In the genomic region with DNA sequence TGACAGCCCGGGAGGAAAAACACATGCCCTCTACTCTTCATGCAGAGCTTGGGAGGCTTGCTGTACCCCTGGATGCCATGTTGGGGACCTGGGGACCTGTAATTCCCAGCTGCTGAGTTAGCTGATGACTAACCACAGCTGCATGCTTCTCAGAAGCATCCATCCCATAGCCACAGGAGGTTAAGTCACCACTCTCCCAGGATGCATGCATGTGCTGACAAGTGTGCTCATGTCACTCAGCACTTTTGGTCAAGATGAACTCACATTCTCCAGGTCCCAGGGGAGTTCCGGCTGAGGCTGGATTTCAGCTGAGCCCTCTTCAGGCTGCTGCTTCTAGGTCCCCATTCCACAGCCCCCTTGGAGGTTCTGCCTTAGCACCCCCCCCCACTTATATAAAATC, we compare ENCODE assay signal across 29 mouse cellular contexts.
DNase-seq lines count a peak whose midpoint lies in the region; ATAC-seq and TF ChIP-seq lines count a peak whose summit lies in the region.
"Had no signal": no experiment of that assay in that cellular context is flagged by ENCODE, and none has a peak within 500 bp of the region (broad histone marks: within the 10 kb centered on the region; RNA-seq: fewer than 3 reads in every experiment).

No protein-coding gene starts in this region.

- no peaks in the 10 kb centered on the region for H3K36me3 ChIP-seq in heart, embryonic 11.5 days (ENCODE audit: control insufficient read depth, insufficient read depth, low read length)
- no peaks in the 10 kb centered on the region for H3K36me3 ChIP-seq in myocyte (ENCODE audit: control insufficient read depth, insufficient read depth)
- H3K36me3 ChIP-seq: heart, embryonic 13.5 days; hindbrain, embryonic 10.5 days; hindbrain, embryonic 15.5 days; kidney, embryonic 15.5 days; limb, embryonic 15.5 days; liver, embryonic 13.5 days; midbrain, embryonic 13.5 days had no signal

- DNase-seq in embryo, embryonic 10 days (ENCODE audit: low spot score), result peak; percentile 15
- no peak for DNase-seq in embryo, embryonic 10.5 days (ENCODE audit: low spot score)
- no peak for DNase-seq in heart, adult 9 months (ENCODE audit: low spot score in 2 of 2)
- DNase-seq in testis, postnatal 10 days (ENCODE audit: low spot score), result peak; percentile 36
- no peak for DNase-seq in testis, postnatal 14 days (ENCODE audit: low spot score)
- no peak for DNase-seq in kidney, adult 8-10 months
- DNase-seq: adrenal gland, postnatal 25 days; cerebellum, adult 11-12 months; cerebellum, postnatal 10 days; gastrocnemius, postnatal 36 days; kidney, adult 11 months; kidney, postnatal 25 days; liver, embryonic 13.5 days; lung, adult 18-20 months; lung, postnatal 4 days; thymus, postnatal 25 days had no signal

- ATAC-seq in heart, embryonic 11.5 days (replicated peaks; ENCODE audit: insufficient number of reproducible peaks, low FRiP score, low TSS enrichment), result peak; percentile 59
- ATAC-seq: CD4-positive, CD25-positive, alpha-beta regulatory T cell, adult 4 months; forebrain, embryonic 14.5 days; inflammation-experienced regulatory T-cells, adult 6 months; lung, postnatal 0 days; midbrain, embryonic 13.5 days had no signal

- WGBS in heart, embryonic 11.5 days (ENCODE audit: insufficient replicate concordance), result 56% methylated on average over 2 of the region's 2 CpGs

- H3K27me3 ChIP-seq in heart, embryonic 11.5 days (ENCODE audit: control insufficient read depth, insufficient read depth, low read length), result no peaks in the 10 kb centered on the region
- H3K27me3 ChIP-seq in myocyte (ENCODE audit: control insufficient read depth, insufficient read depth, insufficient read length), result no peaks in the 10 kb centered on the region
- H3K27me3 ChIP-seq: heart, embryonic 13.5 days; hindbrain, embryonic 15.5 days; kidney, embryonic 15.5 days; limb, embryonic 15.5 days; liver, embryonic 13.5 days; megakaryocyte, embryonic 14.5 days; midbrain, embryonic 13.5 days had no signal

- H3K4me2 ChIP-seq in heart, embryonic 11.5 days, result no peak overlapping the region
- H3K4me2 ChIP-seq in myocyte (ENCODE audit: low read depth), result no peak overlapping the region
- H3K4me2 ChIP-seq: heart, embryonic 13.5 days; hindbrain, embryonic 15.5 days; kidney, embryonic 15.5 days; limb, embryonic 15.5 days; liver, embryonic 13.5 days; midbrain, embryonic 13.5 days had no signal

- H3K79me2 ChIP-seq in myocyte (ENCODE audit: control insufficient read depth, insufficient read depth), result no peaks in the 10 kb centered on the region

- no peaks in the 10 kb centered on the region for H3K9me3 ChIP-seq in heart, embryonic 11.5 days (replicated peaks; ENCODE audit: control insufficient read depth, low read length)
- H3K9me3 ChIP-seq: heart, embryonic 13.5 days; hindbrain, embryonic 10.5 days; hindbrain, embryonic 15.5 days; kidney, embryonic 15.5 days; limb, embryonic 15.5 days; liver, embryonic 13.5 days; megakaryocyte, embryonic 14.5 days; midbrain, embryonic 13.5 days had no signal

- H3K4me1 ChIP-seq in heart, embryonic 11.5 days (ENCODE audit: control insufficient read depth, insufficient read depth, low read length), result no peaks in the 10 kb centered on the region
- H3K4me1 ChIP-seq: hindbrain, embryonic 15.5 days; kidney, embryonic 15.5 days; liver, embryonic 13.5 days had no signal

- TF ChIP-seq POLR2A in myocyte (IDR thresholded peaks at IDR 0.05; ENCODE audit: insufficient read length, low read depth), result no peak

- no peak overlapping the region for H3K27ac ChIP-seq in heart, embryonic 11.5 days (ENCODE audit: low read depth, low read length)
- H3K27ac ChIP-seq: heart, embryonic 13.5 days; hindbrain, embryonic 10.5 days; hindbrain, embryonic 15.5 days; kidney, embryonic 15.5 days; limb, embryonic 15.5 days; liver, embryonic 13.5 days; midbrain, embryonic 13.5 days had no signal

- no peak overlapping the region for H3K4me3 ChIP-seq in heart, embryonic 11.5 days (ENCODE audit: low read depth, low read length)
- no peak overlapping the region for H3K4me3 ChIP-seq in myocyte
- H3K4me3 ChIP-seq: heart, embryonic 13.5 days; hindbrain, embryonic 10.5 days; hindbrain, embryonic 15.5 days; kidney, embryonic 15.5 days; limb, embryonic 15.5 days; liver, embryonic 13.5 days; megakaryocyte, embryonic 14.5 days; midbrain, embryonic 13.5 days had no signal

- no peak overlapping the region for H3ac ChIP-seq in myocyte (ENCODE audit: control insufficient read depth, insufficient read length)

- H3K9ac ChIP-seq in heart, embryonic 11.5 days (ENCODE audit: low read depth, low read length), result no peak overlapping the region
- H3K9ac ChIP-seq: heart, embryonic 13.5 days; hindbrain, embryonic 15.5 days; kidney, embryonic 15.5 days; limb, embryonic 15.5 days; liver, embryonic 13.5 days; midbrain, embryonic 13.5 days had no signal

TF ChIP-seq in myocyte, 11 proteins besides CTCF, POLR2A, EP300 and RAD21:
- no peak for TF ChIP-seq E2F4 (IDR thresholded peaks at IDR 0.05; ENCODE audit: insufficient read depth)
- TF ChIP-seq TCF12 (IDR thresholded peaks at IDR 0.05; ENCODE audit: insufficient read depth, poor library complexity, severe bottlenecking), result peak; percentile 38
- peak in 2 of 3 experiments; percentile 92 to 93 for TF ChIP-seq MYOD1 (IDR thresholded peaks at IDR 0.05; ENCODE audit: control insufficient read depth in 1 of 3, insufficient read length in 2 of 3, low read depth in 2 of 3)
- TF ChIP-seq TCF3 (IDR thresholded peaks at IDR 0.05; ENCODE audit: insufficient read length, low read depth), result peak; percentile 44
- TF ChIP-seq REST (IDR thresholded peaks at IDR 0.05; ENCODE audit: insufficient read depth, insufficient read length), result no peak
- TF ChIP-seq USF1 (IDR thresholded peaks at IDR 0.05; ENCODE audit: low read depth), result no peak
- TF ChIP-seq POLR2AphosphoS2 (IDR thresholded peaks at IDR 0.05; ENCODE audit: insufficient read length, low read depth), result no peak
- TF ChIP-seq MAX (IDR thresholded peaks at IDR 0.05; ENCODE audit: low read depth), result no peak
- peak in 2 of 3 experiments; percentile 36 to 82 for TF ChIP-seq MYOG (IDR thresholded peaks at IDR 0.05; ENCODE audit: control insufficient read depth in 1 of 3, insufficient read depth in 1 of 3, insufficient read length in 2 of 3, low read depth in 2 of 3)
- no peak for TF ChIP-seq CEBPB (IDR thresholded peaks at IDR 0.05; ENCODE audit: insufficient read depth, poor library complexity, severe bottlenecking)
- TF ChIP-seq SRF (IDR thresholded peaks at IDR 0.05; ENCODE audit: control insufficient read depth, insufficient read length, low read depth), result no peak

Comparison
In these comparisons a context has a peak if more than half of its experiments do, and no peak if none do; other contexts are left out.
1. DNase-seq: peak in embryo, embryonic 10 days (single experiment) and testis, postnatal 10 days (single experiment); none in embryo, embryonic 10.5 days (single experiment), heart, adult 9 months (0 of 2), testis, postnatal 14 days (single experiment) and kidney, adult 8-10 months (0 of 2).